Mouse (Mus musculus) adrenal gland, adult (tissue): Measurements from ENCODE around the gene Hoxb5.

ENCODE experiments used
- DNase-seq, 2 experiments: peaks; one replicate each; pipeline ENCODE4 v3.0.0; 2022 to 2023; ENCODE audit warnings: low spot score in 1 of 2; ENCODE audit not compliant: inconsistent age in 2 of 2

Hoxb5 gene

GRCm38 (mm10) chr11:96334002-96334364, 30.8 kb downstream of the Hoxb5 start:
- peak in 1 of 2 experiments; percentile 64 for DNase-seq

GRCm38 (mm10) chr11:96334998-96335397, 31.9 kb downstream of the Hoxb5 start:
- DNase-seq = peak in 1 of 2 experiments; percentile 35

- DNase-seq = peak in 1 of 2 experiments; percentile 67
Observed at GRCm38 (mm10) chr11:96336597-96336996, 33.5 kb downstream of the Hoxb5 start.

GRCm38 (mm10) chr11:96337026-96337425, 33.9 kb downstream of the Hoxb5 start:
- peak; percentile 56 to 86 for DNase-seq

- peak; percentile 34 to 78 for DNase-seq
Observed at GRCm38 (mm10) chr11:96338957-96339855, 36.1 kb downstream of the Hoxb5 start.

- DNase-seq = peak; percentile 57 to 90
Observed at GRCm38 (mm10) chr11:96340698-96341365, 37.7 kb downstream of the Hoxb5 start.

- DNase-seq = peak; percentile 74 to 93
Observed at GRCm38 (mm10) chr11:96341701-96342575, 38.8 kb downstream of the Hoxb5 start.

- peak; percentile 40 to 88 for DNase-seq
Observed at GRCm38 (mm10) chr11:96342576-96342930, 39.4 kb downstream of the Hoxb5 start.

GRCm38 (mm10) chr11:96343206-96343745, 40.1 kb downstream of the Hoxb5 start:
- peak; percentile 36 to 86 for DNase-seq

GRCm38 (mm10) chr11:96344061-96344877, 41.1 kb downstream of the Hoxb5 start:
- DNase-seq = peak; percentile 68 to 86

- peak in 1 of 2 experiments; percentile 59 for DNase-seq
Observed at GRCm38 (mm10) chr11:96344878-96345159, 41.7 kb downstream of the Hoxb5 start.

GRCm38 (mm10) chr11:96345220-96345892, 42.2 kb downstream of the Hoxb5 start:
- peak in 1 of 2 experiments; percentile 87 for DNase-seq

GRCm38 (mm10) chr11:96345893-96346806, 43.0 kb downstream of the Hoxb5 start:
- DNase-seq = peak; percentile 60 to 85

GRCm38 (mm10) chr11:96346916-96347520, 43.9 kb downstream of the Hoxb5 start:
- DNase-seq = peak in 1 of 2 experiments; percentile 69

GRCm38 (mm10) chr11:96347717-96348116, 44.6 kb downstream of the Hoxb5 start:
- peak; percentile 41 to 83 for DNase-seq

- peak; percentile 64 to 85 for DNase-seq
Observed at GRCm38 (mm10) chr11:96348141-96348928, 45.2 kb downstream of the Hoxb5 start.

GRCm38 (mm10) chr11:96348988-96349387, 45.9 kb downstream of the Hoxb5 start:
- DNase-seq = no peak
